Mouse (Mus musculus) myocyte (in vitro differentiated cells): ENCODE measurements around the gene Alg12. TPM values are rescaled to one million over a fixed set of nuclear protein-coding genes. Genes with fewer than 3 reads are reported as not detected.

Experiments used
- H3K27me3 ChIP-seq: one replicate; pipeline ENCODE4 v1.6.1; 2011; ENCODE audit not compliant: control insufficient read depth, insufficient read depth, insufficient read length
- H3K36me3 ChIP-seq: one replicate; pipeline ENCODE4 v1.6.1; 2011; ENCODE audit not compliant: control insufficient read depth, insufficient read depth
- H3K4me2 ChIP-seq: one replicate; pipeline ENCODE4 v1.6.1; 2011; ENCODE audit warnings: low read depth, control low read depth
- H3K4me3 ChIP-seq: one replicate; pipeline ENCODE4 v1.5.1; 2011; ENCODE audit warnings: mild to moderate bottlenecking, control low read depth, moderate library complexity
- H3K79me2 ChIP-seq: one replicate; pipeline ENCODE4 v1.6.1; 2011; ENCODE audit not compliant: control insufficient read depth, insufficient read depth
- H3ac ChIP-seq: one replicate; pipeline ENCODE4 v1.6.1; 2011; ENCODE audit not compliant: control insufficient read depth, insufficient read length
- CEBPB ChIP-seq: IDR thresholded peaks from 2 replicates; pipeline ENCODE4 v1.6.1; 2011; ENCODE audit warnings: mild to moderate bottlenecking, moderate library complexity; ENCODE audit not compliant: poor library complexity, insufficient read depth, severe bottlenecking
- E2F4 ChIP-seq: IDR thresholded peaks from one replicate; pipeline ENCODE4 v1.6.1; 2011; ENCODE audit warnings: mild to moderate bottlenecking, control low read depth, moderate library complexity; ENCODE audit not compliant: insufficient read depth
- MAX ChIP-seq: IDR thresholded peaks from one replicate; pipeline ENCODE4 v1.6.1; 2011; ENCODE audit warnings: low read depth, mild to moderate bottlenecking, control low read depth
- MYOD1 ChIP-seq, 3 experiments: IDR thresholded peaks; one replicate each; pipeline ENCODE4 v1.6.1; 2011; ENCODE audit warnings: control low read depth in 2 of 3, low read depth in 2 of 3, mild to moderate bottlenecking in 2 of 3, moderate library complexity in 1 of 3; ENCODE audit not compliant: insufficient read length in 2 of 3, control insufficient read depth in 1 of 3
- MYOG ChIP-seq, 3 experiments: IDR thresholded peaks; one replicate each; pipeline ENCODE4 v1.6.1; 2011; ENCODE audit warnings: control low read depth in 2 of 3, low read depth in 2 of 3, mild to moderate bottlenecking in 2 of 3; ENCODE audit not compliant: insufficient read length in 2 of 3, control insufficient read depth in 1 of 3, insufficient read depth in 1 of 3
- POLR2A ChIP-seq: IDR thresholded peaks from one replicate; pipeline ENCODE4 v1.6.1; 2011; ENCODE audit warnings: low read depth, mild to moderate bottlenecking, control low read depth, moderate library complexity; ENCODE audit not compliant: insufficient read length
- POLR2AphosphoS2 ChIP-seq: IDR thresholded peaks from one replicate; pipeline ENCODE4 v1.6.1; 2011; ENCODE audit warnings: low read depth, control low read depth; ENCODE audit not compliant: insufficient read length
- REST ChIP-seq: IDR thresholded peaks from one replicate; pipeline ENCODE4 v1.6.1; 2011; ENCODE audit warnings: mild to moderate bottlenecking, control low read depth, moderate library complexity; ENCODE audit not compliant: insufficient read depth, insufficient read length
- SRF ChIP-seq: IDR thresholded peaks from one replicate; pipeline ENCODE4 v1.6.1; 2011; ENCODE audit warnings: low read depth; ENCODE audit not compliant: control insufficient read depth, insufficient read length
- TCF12 ChIP-seq: IDR thresholded peaks from one replicate; pipeline ENCODE4 v1.6.1; 2011; ENCODE audit warnings: mild to moderate bottlenecking, control low read depth; ENCODE audit not compliant: poor library complexity, insufficient read depth, severe bottlenecking
- TCF3 ChIP-seq: IDR thresholded peaks from one replicate; pipeline ENCODE4 v1.6.1; 2011; ENCODE audit warnings: low read depth, control low read depth; ENCODE audit not compliant: insufficient read length
- USF1 ChIP-seq: IDR thresholded peaks from one replicate; pipeline ENCODE4 v1.6.1; 2011; ENCODE audit warnings: low read depth, mild to moderate bottlenecking, control low read depth, moderate library complexity
- polyA plus RNA-seq: library from polyadenylated mRNA; unstranded; fragments of >200 nt; fragmentation: generic; extraction: Trizol; gene quantifications from one replicate; pipeline ENCODE4 v1.2.1, GENCODE M21; 2012; ENCODE audit warnings: missing spikeins

Gene Alg12
- polyA plus RNA-seq: 15.0 TPM

DNA sequence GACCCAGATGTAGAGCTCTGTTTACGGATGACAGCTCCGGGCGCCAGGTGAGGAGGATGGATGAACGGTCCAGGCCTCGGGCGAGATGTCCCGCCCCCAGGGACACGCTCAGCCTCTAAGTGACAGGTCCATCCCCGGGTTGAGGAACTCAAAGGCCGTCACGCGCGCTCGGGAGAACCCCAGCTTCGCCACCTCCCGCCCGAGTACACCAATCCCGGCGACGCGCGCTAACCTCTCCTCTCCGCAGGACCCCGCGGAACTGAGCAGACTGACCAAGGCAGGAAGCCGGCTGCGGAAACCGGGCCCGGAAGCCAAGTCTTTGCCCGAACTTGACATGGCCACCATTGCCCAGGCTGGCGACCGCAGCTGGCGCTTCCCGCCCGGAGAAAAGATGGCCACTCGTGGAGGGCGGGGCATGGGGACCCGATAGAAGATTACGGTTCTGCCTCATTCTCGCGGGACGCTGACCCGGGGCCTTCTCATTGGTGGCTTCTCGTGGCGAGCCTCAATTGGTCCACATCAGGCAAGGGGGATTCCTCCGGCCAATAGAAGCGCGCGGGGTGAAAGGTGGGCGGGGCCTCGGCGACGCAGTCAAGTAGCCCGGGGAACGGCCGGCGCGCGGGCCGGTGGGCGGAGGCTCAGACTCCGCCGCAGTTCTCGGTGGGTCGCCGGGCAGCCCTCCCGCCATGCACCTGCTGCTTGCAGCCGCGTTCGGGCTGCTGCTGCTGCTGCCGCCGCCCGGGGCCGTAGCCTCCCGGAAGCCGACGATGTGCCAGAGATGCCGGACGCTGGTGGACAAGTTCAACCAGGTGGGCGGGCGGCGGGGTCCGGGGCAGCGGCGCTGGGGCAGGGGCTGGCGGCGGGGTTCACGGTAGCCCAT lies at the start of gene Alg12, which contains the start of gene Creld2:
TSS of gene Alg12 (minus strand) at position 293 of the 880 bp plus-strand sequence.
TSS of gene Creld2 (plus strand) at position 621 of the 880 bp plus-strand sequence.
- TF ChIP-seq REST (no peak), CEBPB (no peak), POLR2AphosphoS2 (peak; percentile 84), MYOG (IDR thresholded peaks at IDR 0.05; ENCODE audit: control insufficient read depth in 1 of 3, insufficient read depth in 1 of 3, insufficient read length in 2 of 3, low read depth in 2 of 3) (peak in 2 of 3 experiments; percentile 64 to 79), SRF (peak; percentile 26), E2F4 (peak; percentile 31), MYOD1 (IDR thresholded peaks at IDR 0.05; ENCODE audit: control insufficient read depth in 1 of 3, insufficient read length in 2 of 3, low read depth in 2 of 3) (peak in 2 of 3 experiments; percentile 52 to 83), POLR2A (peak; percentile 90), USF1 (no peak), TCF3 (no peak)
- Histone ChIP-seq H3K4me3 (peak within 1 kb of the TSS; percentile 61), H3K27me3 (no peaks in the 10 kb centered on the region), H3K36me3 (peaks cover 20% of the 10 kb centered on the region), H3K79me2 (peaks cover 20% of the 10 kb centered on the region), H3ac (peak within 1 kb of the TSS; percentile 59), H3K4me2 (peak within 1 kb of the TSS; percentile 96)

DNA sequence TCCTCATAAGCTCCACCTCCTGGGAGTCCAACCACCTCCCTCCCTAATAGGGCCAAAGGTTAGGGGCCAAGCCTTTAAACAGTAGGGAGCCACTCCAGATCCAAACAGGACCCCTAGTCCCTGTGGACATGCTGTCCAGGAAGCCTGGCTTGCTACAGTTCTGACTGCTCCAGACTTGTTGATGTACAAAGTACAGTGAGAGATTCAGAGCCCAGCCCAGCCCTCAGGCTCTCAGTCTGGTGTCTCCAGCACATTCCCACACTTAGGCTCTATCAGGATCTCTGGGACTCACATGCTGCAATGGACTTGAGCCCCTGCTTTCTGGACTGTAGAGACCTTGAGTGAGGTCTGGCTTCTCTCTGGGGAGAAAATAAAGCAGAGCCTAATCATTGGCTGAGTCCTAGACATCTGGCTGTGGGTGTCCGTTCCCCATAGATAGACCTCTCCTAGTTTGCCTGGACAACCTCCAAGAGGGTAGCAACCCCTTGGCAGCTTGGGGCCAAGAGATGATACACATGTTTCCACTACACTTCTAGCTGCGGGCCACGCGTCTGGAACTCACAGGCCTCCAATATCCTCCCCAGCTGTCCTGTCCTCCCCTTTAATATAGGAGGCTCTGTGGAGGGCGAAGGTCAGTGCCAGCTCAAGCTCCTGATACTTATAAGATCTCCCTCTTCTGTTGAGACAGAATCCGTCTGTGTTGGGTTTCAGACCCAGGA lies 49.1 kb upstream of the Alg12 start:
- Histone ChIP-seq H3K4me2 (no peak overlapping the region), H3K36me3 (peaks cover 10% of the 10 kb centered on the region), H3K27me3 (no peaks in the 10 kb centered on the region), H3ac (no peak overlapping the region), H3K4me3 (no peak overlapping the region), H3K79me2 (peaks cover 12% of the 10 kb centered on the region)
- TF ChIP-seq USF1 (no peak), POLR2AphosphoS2 (peak; percentile 25)

DNA sequence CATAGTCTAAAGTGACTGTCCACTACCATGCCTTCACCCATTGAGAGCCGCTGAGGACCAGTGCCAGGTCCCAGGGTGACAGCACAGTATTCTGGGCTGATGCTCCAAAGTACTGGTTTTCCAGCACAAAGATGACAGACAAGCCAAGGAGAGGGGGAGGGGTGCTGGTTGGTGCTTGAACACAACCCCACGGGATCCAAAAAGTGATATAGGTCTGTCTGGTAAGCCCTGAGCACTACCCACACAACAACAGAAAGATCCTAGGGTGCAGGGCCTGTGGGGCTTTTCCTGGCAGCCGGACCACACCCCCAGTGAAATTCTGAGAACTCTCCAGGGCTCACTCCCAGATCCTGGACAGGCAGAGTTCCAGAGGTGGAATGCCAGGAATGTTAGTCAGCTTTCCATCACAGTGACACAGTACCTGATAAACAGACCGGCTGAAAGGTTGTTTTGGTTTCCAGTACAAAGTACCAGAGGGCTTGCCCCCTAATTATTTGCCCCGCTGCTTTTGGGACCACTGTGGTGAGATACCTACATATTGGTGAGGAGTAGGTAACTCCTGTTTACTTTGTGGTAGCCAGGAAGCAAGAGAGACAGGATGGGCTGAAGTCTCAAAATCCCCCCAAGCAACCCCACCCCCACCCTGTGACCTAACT lies 48.4 kb upstream of the Alg12 start:
- Histone ChIP-seq H3K4me2 (no peak overlapping the region), H3K27me3 (no peaks in the 10 kb centered on the region), H3K36me3 (peaks cover 10% of the 10 kb centered on the region), H3ac (no peak overlapping the region), H3K79me2 (peaks cover 12% of the 10 kb centered on the region), H3K4me3 (no peak overlapping the region)
- TF ChIP-seq MAX: no peak
- no peak for TF ChIP-seq SRF
- TF ChIP-seq TCF12: no peak
- no peak for TF ChIP-seq CEBPB
- peak; percentile 51 for TF ChIP-seq POLR2AphosphoS2
- no peak for TF ChIP-seq POLR2A

DNA sequence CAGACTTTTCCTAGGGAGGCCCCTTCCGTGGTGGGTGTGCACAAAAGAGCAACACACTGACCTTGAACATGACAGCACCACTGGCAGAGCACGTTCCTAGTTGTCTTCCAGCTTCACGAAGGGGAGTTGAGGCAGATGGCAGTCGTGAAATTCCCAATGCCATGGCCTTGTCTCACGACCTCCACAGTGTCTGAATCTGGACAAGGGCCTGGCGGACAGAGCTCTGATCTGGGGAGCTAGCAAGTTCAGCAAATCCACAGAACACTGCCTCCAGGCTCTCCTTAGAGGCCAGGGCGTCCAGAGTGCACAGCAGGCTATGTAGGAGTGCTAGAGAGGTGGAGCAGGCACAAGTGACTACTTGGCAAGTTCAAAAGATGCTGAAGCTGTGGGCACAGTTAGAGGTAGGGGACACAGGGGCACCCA lies 47.8 kb upstream of the Alg12 start:
- peaks cover 12% of the 10 kb centered on the region for H3K79me2 ChIP-seq
- H3K36me3 ChIP-seq: peaks cover 10% of the 10 kb centered on the region
- no peaks in the 10 kb centered on the region for H3K27me3 ChIP-seq
- H3ac ChIP-seq: no peak overlapping the region
- H3K4me2 ChIP-seq: no peak overlapping the region
- no peak overlapping the region for H3K4me3 ChIP-seq
- TF ChIP-seq TCF12 (no peak), REST (no peak), POLR2A (peak; percentile 28), E2F4 (no peak), TCF3 (no peak), USF1 (no peak), MYOG (IDR thresholded peaks at IDR 0.05; ENCODE audit: control insufficient read depth in 1 of 3, insufficient read depth in 1 of 3, insufficient read length in 2 of 3, low read depth in 2 of 3) (no peak), SRF (no peak), POLR2AphosphoS2 (peak; percentile 32), MYOD1 (IDR thresholded peaks at IDR 0.05; ENCODE audit: control insufficient read depth in 1 of 3, insufficient read length in 2 of 3, low read depth in 2 of 3) (no peak), MAX (no peak), CEBPB (no peak)
